In genomic region chr1:86156075-86156474, GRCm38 (mm10) we compare ENCODE assay signal across 16 mouse cellular contexts. TPM values are rescaled to one million over a fixed set of nuclear protein-coding genes. Genes with fewer than 3 reads are reported as not detected.
DNase-seq lines count a peak whose midpoint lies in the region; ATAC-seq and TF ChIP-seq lines count a peak whose summit lies in the region.
"Had no signal": no experiment of that assay in that cellular context is flagged by ENCODE, and none has a peak within 500 bp of the region (broad histone marks: within the 10 kb centered on the region; RNA-seq: fewer than 3 reads in every experiment).

No protein-coding gene starts in this region.

- H3K4me1 ChIP-seq in hindbrain, postnatal 0 days (ENCODE audit: insufficient read depth, low read length), result 0 out of 2 replicates have a peak, but pooled peaks cover 7% of the 10 kb centered on the region
- peaks cover 14% of the 10 kb centered on the region for H3K4me1 ChIP-seq in hindbrain, embryonic 12.5 days
- H3K4me1 ChIP-seq in testis, adult 2 months (ENCODE audit: control insufficient read depth, insufficient read depth, low read length), result peaks cover 7% of the 10 kb centered on the region
- H3K4me1 ChIP-seq in limb, embryonic 13.5 days, result peaks cover 14% of the 10 kb centered on the region
- no peaks in the 10 kb centered on the region for H3K4me1 ChIP-seq in stomach, postnatal 0 days (replicated peaks; ENCODE audit: control insufficient read depth, insufficient read depth)

- H3K4me2 ChIP-seq in hindbrain, postnatal 0 days (ENCODE audit: low read depth, low read length), result no peak overlapping the region
- no peak overlapping the region for H3K4me2 ChIP-seq in hindbrain, embryonic 12.5 days (replicated peaks)
- 0 out of 2 replicates have a peak overlapping the region, but pooled peaks have one; percentile 75 for H3K4me2 ChIP-seq in limb, embryonic 13.5 days (replicated peaks)
- no peak overlapping the region for H3K4me2 ChIP-seq in stomach, postnatal 0 days (replicated peaks; ENCODE audit: low read depth)

- 83% methylated on average over 3 of the region's 3 CpGs for WGBS in hindbrain, postnatal 0 days
- WGBS in hindbrain, embryonic 12.5 days, result 90% methylated on average over 3 of the region's 3 CpGs
- WGBS in limb, embryonic 13.5 days, result 83% methylated on average over 3 of the region's 3 CpGs
- WGBS in stomach, postnatal 0 days, result 85% methylated on average over 3 of the region's 3 CpGs

- no peaks in the 10 kb centered on the region for H3K27me3 ChIP-seq in hindbrain, postnatal 0 days (ENCODE audit: insufficient read depth, low read length)
- no peaks in the 10 kb centered on the region for H3K27me3 ChIP-seq in hindbrain, embryonic 12.5 days
- H3K27me3 ChIP-seq in testis, adult 2 months (ENCODE audit: control insufficient read depth, insufficient read depth, low read length), result no peaks in the 10 kb centered on the region
- H3K27me3 ChIP-seq in limb, embryonic 13.5 days, result no peaks in the 10 kb centered on the region
- no peaks in the 10 kb centered on the region for H3K27me3 ChIP-seq in stomach, postnatal 0 days (ENCODE audit: control insufficient read depth, insufficient read depth, low read length)

- peaks cover 21% of the 10 kb centered on the region for H3K36me3 ChIP-seq in hindbrain, postnatal 0 days (ENCODE audit: insufficient read depth, low read length)
- peaks cover 17% of the 10 kb centered on the region for H3K36me3 ChIP-seq in hindbrain, embryonic 12.5 days
- H3K36me3 ChIP-seq in testis, adult 2 months (ENCODE audit: control insufficient read depth, insufficient read depth, low read length), result peaks cover 1% of the 10 kb centered on the region; the same call in 1 of the 2 replicates
- peaks cover 16% of the 10 kb centered on the region for H3K36me3 ChIP-seq in limb, embryonic 13.5 days
- H3K36me3 ChIP-seq in stomach, postnatal 0 days (ENCODE audit: control insufficient read depth, insufficient read depth, low read length), result 0 out of 2 replicates have a peak, but pooled peaks cover 2% of the 10 kb centered on the region

- no peak for TF ChIP-seq CTCF in hindbrain, postnatal 0 days (IDR thresholded peaks at IDR 0.05; ENCODE audit: low read depth)
- no peak for TF ChIP-seq CTCF in testis, adult 2 months (IDR thresholded peaks at IDR 0.05; ENCODE audit: control insufficient read depth, insufficient read depth, insufficient replicate concordance, low read depth, low read length)
- no peak for TF ChIP-seq CTCF in stomach, postnatal 0 days (IDR thresholded peaks at IDR 0.05; ENCODE audit: low read depth)

- TF ChIP-seq POLR2A in testis, adult 2 months (IDR thresholded peaks at IDR 0.05; ENCODE audit: control insufficient read depth, low read depth, low read length), result no peak

- no peak overlapping the region for H3K27ac ChIP-seq in hindbrain, postnatal 0 days
- H3K27ac ChIP-seq in hindbrain, embryonic 12.5 days, result no peak overlapping the region
- no peak overlapping the region for H3K27ac ChIP-seq in testis, adult 2 months (ENCODE audit: control insufficient read depth, insufficient read depth, low read depth, low read length)
- no peak overlapping the region for H3K27ac ChIP-seq in limb, embryonic 13.5 days
- no peak overlapping the region for H3K27ac ChIP-seq in stomach, postnatal 0 days (replicated peaks)
- H3K27ac ChIP-seq: heart, embryonic 10.5 days had no signal

- no peaks in the 10 kb centered on the region for H3K9me3 ChIP-seq in hindbrain, postnatal 0 days (ENCODE audit: low read length)
- no peaks in the 10 kb centered on the region for H3K9me3 ChIP-seq in hindbrain, embryonic 12.5 days (replicated peaks)
- H3K9me3 ChIP-seq in limb, embryonic 13.5 days, result no peaks in the 10 kb centered on the region
- no peaks in the 10 kb centered on the region for H3K9me3 ChIP-seq in stomach, postnatal 0 days (ENCODE audit: control insufficient read depth, low read length)
- H3K9me3 ChIP-seq: heart, embryonic 10.5 days had no signal

- no peak overlapping the region for H3K4me3 ChIP-seq in hindbrain, postnatal 0 days (ENCODE audit: low read length)
- no peak overlapping the region for H3K4me3 ChIP-seq in hindbrain, embryonic 12.5 days
- peak overlapping the region; percentile 86 for H3K4me3 ChIP-seq in testis, adult 2 months (ENCODE audit: control insufficient read depth, low read depth, low read length)
- H3K4me3 ChIP-seq in limb, embryonic 13.5 days, result no peak overlapping the region
- no peak overlapping the region for H3K4me3 ChIP-seq in stomach, postnatal 0 days (ENCODE audit: low read depth, low read length)

- TF ChIP-seq EP300 in stomach, postnatal 0 days (optimal IDR thresholded peaks at IDR 0.05), result no peak

- ATAC-seq in hindbrain, postnatal 0 days, result no peak
- ATAC-seq in hindbrain, embryonic 12.5 days (ENCODE audit: low FRiP score), result no peak
- ATAC-seq in limb, embryonic 13.5 days (ENCODE audit: low FRiP score, low read depth), result no peak
- ATAC-seq in stomach, postnatal 0 days (ENCODE audit: low FRiP score, low TSS enrichment), result no peak
- ATAC-seq in megakaryocyte, adult 5-6 weeks (ENCODE audit: poor library complexity, severe bottlenecking), result no peak
- ATAC-seq: inflammation-experienced regulatory T-cells, adult 6 months had no signal

- H3K9ac ChIP-seq in hindbrain, postnatal 0 days (replicated peaks; ENCODE audit: low read length), result 0 out of 2 replicates have a peak overlapping the region, but pooled peaks have one; percentile 21
- H3K9ac ChIP-seq in hindbrain, embryonic 12.5 days, result no peak overlapping the region
- peak overlapping the region; percentile 82 for H3K9ac ChIP-seq in limb, embryonic 13.5 days
- H3K9ac ChIP-seq in stomach, postnatal 0 days (ENCODE audit: low read length), result peak overlapping the region; percentile 31; the same call in 1 of the 2 replicates

- no peak for DNase-seq in hindbrain, postnatal 0 days (ENCODE audit: low spot score)
- no peak for DNase-seq in testis, postnatal 10 days (ENCODE audit: low spot score)
- no peak for DNase-seq in stomach, postnatal 0 days (ENCODE audit: low spot score)
- DNase-seq in adrenal gland, postnatal 4 days (ENCODE audit: low spot score in 2 of 2), result no peak
- DNase-seq: adrenal gland, adult 2 months; cerebellum, postnatal 10 days; kidney, postnatal 4 days; right cerebral cortex, adult 18-20 months had no signal

RNA-seq across cellular contexts. Expression of gene Armc9, which starts 1.5 kb away (rescaled TPM):
- total RNA-seq in hindbrain, postnatal 0 days (2014; rRNA removed), result 13.6 and 21.0 TPM in 2 replicates
- 34.9 and 38.1 TPM in 2 replicates for polyA plus RNA-seq in hindbrain, postnatal 0 days (2015; fragmentation: Nextera tagmentation; extraction: Ambion mirVana)
- polyA plus RNA-seq in hindbrain, embryonic 12.5 days (2016; fragmentation: Nextera tagmentation; extraction: Ambion mirVana), result 38.0 and 39.8 TPM in 2 replicates
- 36.5 and 38.2 TPM in 2 replicates for polyA plus RNA-seq in testis, adult 2 months (2012; rRNA removed)
- polyA plus RNA-seq in limb, embryonic 13.5 days (2015; fragmentation: Nextera tagmentation; extraction: Ambion mirVana), result 28.3 and 30.4 TPM in 2 replicates
- polyA plus RNA-seq in stomach, postnatal 0 days (2015; fragmentation: Nextera tagmentation; extraction: Ambion mirVana), result 7.3 and 7.9 TPM in 2 replicates
- 2.1 and 2.8 TPM in 2 replicates for total RNA-seq in megakaryocyte, adult 5-6 weeks (2015)
- total RNA-seq in megakaryocyte, adult 5-6 weeks (2017), result 2.1 and 4.5 TPM in 2 replicates
- total RNA-seq in adrenal gland, postnatal 4 days (2021), result 10 to 100 TPM; 16.1 to 16.8 TPM

RNA-seq across cellular contexts. Expression of gene Gm21972, which starts 22.6 kb away (rescaled TPM):
- total RNA-seq in hindbrain, postnatal 0 days (2014; rRNA removed), result 4.0 and 5.2 TPM in 2 replicates
- polyA plus RNA-seq in hindbrain, postnatal 0 days (2015; fragmentation: Nextera tagmentation; extraction: Ambion mirVana), result 0.29 TPM in 1 of 2 replicates, not detected in the other
- 0.65 and 1.4 TPM in 2 replicates for polyA plus RNA-seq in hindbrain, embryonic 12.5 days (2016; fragmentation: Nextera tagmentation; extraction: Ambion mirVana)
- 2.6 and 3.1 TPM in 2 replicates for polyA plus RNA-seq in testis, adult 2 months (2012; rRNA removed)
- polyA plus RNA-seq in limb, embryonic 13.5 days (2015; fragmentation: Nextera tagmentation; extraction: Ambion mirVana), result 0.28 TPM in 1 of 2 replicates, not detected in the other
- polyA plus RNA-seq in stomach, postnatal 0 days (2015; fragmentation: Nextera tagmentation; extraction: Ambion mirVana), result 0.31 TPM in 1 of 2 replicates, not detected in the other
- 1.2 TPM in 1 of 2 replicates, not detected in the other for total RNA-seq in megakaryocyte, adult 5-6 weeks (2015)
- total RNA-seq in megakaryocyte, adult 5-6 weeks (2017), result 0.84 and 4.3 TPM in 2 replicates
- 1 to 10 TPM; 4.0 to 4.6 TPM for total RNA-seq in adrenal gland, postnatal 4 days (2021)
- polyA plus RNA-seq: inflammation-experienced regulatory T-cells, adult 6 months had no signal

RNA-seq across cellular contexts. Expression of gene Htr2b, which starts 44.3 kb away (rescaled TPM):
- not detected in 2 replicates for total RNA-seq in hindbrain, postnatal 0 days (2014; rRNA removed)
- polyA plus RNA-seq in hindbrain, postnatal 0 days (2015; fragmentation: Nextera tagmentation; extraction: Ambion mirVana), result 0.24 and 0.44 TPM in 2 replicates
- 0.66 and 0.86 TPM in 2 replicates for polyA plus RNA-seq in hindbrain, embryonic 12.5 days (2016; fragmentation: Nextera tagmentation; extraction: Ambion mirVana)
- polyA plus RNA-seq in testis, adult 2 months (2012; rRNA removed), result 0.05 and 0.07 TPM in 2 replicates
- polyA plus RNA-seq in limb, embryonic 13.5 days (2015; fragmentation: Nextera tagmentation; extraction: Ambion mirVana), result 0.55 and 1.0 TPM in 2 replicates
- 3.0 and 3.1 TPM in 2 replicates for polyA plus RNA-seq in stomach, postnatal 0 days (2015; fragmentation: Nextera tagmentation; extraction: Ambion mirVana)
- total RNA-seq in megakaryocyte, adult 5-6 weeks (2015), result not detected in 2 replicates
- not detected in 2 replicates for total RNA-seq in megakaryocyte, adult 5-6 weeks (2017)
- under 1 TPM; 0.45 to 0.56 TPM for total RNA-seq in adrenal gland, postnatal 4 days (2021)
- total RNA-seq: left cerebral cortex, adult 18-20 months had no signal
- polyA plus RNA-seq: neural tube, embryonic 11.5 days had no signal
